Mouse (Mus musculus): Measurements from ENCODE around the gene Tmco1.

Gene Tmco1

GRCm38 (mm10) chr1:167283441-167284257 lies 24.5 kb upstream of the Tmco1 start:
- in situ Hi-C loops (cut with MboI) = no loop called here

- in situ Hi-C loops (cut with MboI) = no loop called here
Measured at GRCm38 (mm10) chr1:167284258-167284836, 23.8 kb upstream of the Tmco1 start.

- in situ Hi-C loops (cut with MboI) = no loop called here
Measured at GRCm38 (mm10) chr1:167284837-167285319, 23.3 kb upstream of the Tmco1 start.

- in situ Hi-C loops (cut with MboI) = no loop called here
Measured at GRCm38 (mm10) chr1:167285320-167285355, 23.0 kb upstream of the Tmco1 start, which contains the start of gene Uck2. Gene Uck2, minus strand, starts transcription at chr1:167285320.

GRCm38 (mm10) chr1:167285356-167285755 lies 22.8 kb upstream of the Tmco1 start:
- in situ Hi-C loops (cut with MboI) = no loop called here

GRCm38 (mm10) chr1:167287156-167287555 lies 21.0 kb upstream of the Tmco1 start:
- in situ Hi-C loops (cut with MboI) = no loop called here

GRCm38 (mm10) chr1:167288665-167289538 lies 19.3 kb upstream of the Tmco1 start:
- in situ Hi-C loops (cut with MboI) = no loop called here

- in situ Hi-C loops (cut with MboI) = no loop called here
Measured at GRCm38 (mm10) chr1:167289567-167290262, 18.5 kb upstream of the Tmco1 start.

GRCm38 (mm10) chr1:167290263-167290592 lies 17.9 kb upstream of the Tmco1 start:
- in situ Hi-C loops (cut with MboI) = no loop called here

GRCm38 (mm10) chr1:167291610-167292009 lies 16.6 kb upstream of the Tmco1 start:
- in situ Hi-C loops (cut with MboI) = no loop called here

- in situ Hi-C loops (cut with MboI) = no loop called here
Measured at GRCm38 (mm10) chr1:167292447-167292846, 15.7 kb upstream of the Tmco1 start.

- in situ Hi-C loops (cut with MboI) = no loop called here
Measured at GRCm38 (mm10) chr1:167295679-167296402, 12.3 kb upstream of the Tmco1 start.

GRCm38 (mm10) chr1:167300122-167300521 lies 8.1 kb upstream of the Tmco1 start:
- in situ Hi-C loops (cut with MboI) = no loop called here

- in situ Hi-C loops (cut with MboI) = no loop called here
Measured at GRCm38 (mm10) chr1:167305501-167306137, 2.6 kb upstream of the Tmco1 start.

GRCm38 (mm10) chr1:167306451-167307240 lies 1.5 kb upstream of the Tmco1 start:
- in situ Hi-C loops (cut with MboI) = no loop called here

GRCm38 (mm10) chr1:167307674-167308073 lies 504 bp upstream of the Tmco1 start:
- in situ Hi-C loops (cut with MboI) = no loop called here

- in situ Hi-C loops (cut with MboI) = no loop called here
Measured at GRCm38 (mm10) chr1:167312367-167312766, 4.2 kb downstream of the Tmco1 start.

- in situ Hi-C loops (cut with MboI) = no loop called here
Measured at GRCm38 (mm10) chr1:167313220-167313619, 5.0 kb downstream of the Tmco1 start.

- in situ Hi-C loops (cut with MboI) = no loop called here
Measured at GRCm38 (mm10) chr1:167321691-167322090, 13.5 kb downstream of the Tmco1 start.

- in situ Hi-C loops (cut with MboI) = no loop called here
Measured at GRCm38 (mm10) chr1:167328776-167329175, 20.6 kb downstream of the Tmco1 start.

- in situ Hi-C loops (cut with MboI) = no loop called here
Measured at GRCm38 (mm10) chr1:167331106-167331505, 22.9 kb downstream of the Tmco1 start.
